Mouse (Mus musculus) heart, postnatal 0 days (tissue): Measurements from ENCODE around the gene Gm7137.

ENCODE experiments used
- CTCF ChIP-seq: IDR thresholded peaks from 2 replicates; pipeline ENCODE4 v1.5.1; 2016; ENCODE audit warnings: antibody characterized with exemption, control low read depth, low read depth
- EP300 ChIP-seq: IDR thresholded peaks from 2 replicates; pipeline ENCODE4 v1.6.1; 2016; ENCODE audit warnings: antibody characterized with exemption, low read depth

DNA sequence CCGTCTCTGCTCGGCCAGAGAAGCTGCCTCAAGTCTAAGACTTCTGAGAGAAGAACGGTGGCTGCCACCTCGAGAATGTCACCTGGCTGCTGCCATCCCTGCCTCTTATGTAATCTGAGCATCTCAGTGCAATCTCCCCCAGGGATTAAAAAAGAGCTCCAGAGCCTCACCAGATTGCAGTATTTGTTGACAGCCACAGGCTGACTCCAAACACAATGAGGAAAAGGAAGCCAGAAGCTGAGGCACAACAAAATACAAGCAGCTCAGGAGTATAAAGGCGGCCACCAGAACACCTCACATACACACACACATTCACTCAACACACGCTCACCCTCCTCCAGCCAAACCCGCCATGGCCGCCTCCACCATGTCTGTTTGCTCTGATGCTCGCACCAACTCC lies 47.6 kb upstream of the Gm7137 start, which contains the start of gene Krtap10-10:
- TF ChIP-seq EP300 (no peak), CTCF (no peak)
